Mouse (Mus musculus) gonadal fat pad, adult 2 months (tissue): Measurements from ENCODE around the gene 2310061I04Rik. TPM values are rescaled to one million over a fixed set of nuclear protein-coding genes. Genes with fewer than 3 reads are reported as not detected.
"Not testable (repeated sequence)": the region's sequence is repeated elsewhere in the genome, so short reads cannot be mapped to it uniquely, and the experiment has no call there.

Experiments
- DNase-seq: peaks from one replicate; pipeline ENCODE4 v3.0.0-alpha.2; 2012; ENCODE audit warnings: low read depth
- polyA plus RNA-seq: library from polyadenylated mRNA; depleted of rRNA; stranded (reverse); fragments of >200 nt; gene quantifications from 2 replicates; pipeline ENCODE4 v1.2.3, GENCODE M21; 2012; rRNA removed

Gene 2310061I04Rik
- polyA plus RNA-seq = 41.2 and 50.3 TPM in 2 replicates

GRCm38 (mm10) chr17:35896781-35897643 is at the start of gene 2310061I04Rik:
Gene 2310061I04Rik (minus strand): TSS chr17:35897431.
- DNase-seq = no peak

GRCm38 (mm10) chr17:35939941-35940340 is 42.7 kb upstream of the 2310061I04Rik start:
- DNase-seq = no peak

GRCm38 (mm10) chr17:35939108-35939507 is 41.9 kb upstream of the 2310061I04Rik start:
- no peak for DNase-seq

DNA sequence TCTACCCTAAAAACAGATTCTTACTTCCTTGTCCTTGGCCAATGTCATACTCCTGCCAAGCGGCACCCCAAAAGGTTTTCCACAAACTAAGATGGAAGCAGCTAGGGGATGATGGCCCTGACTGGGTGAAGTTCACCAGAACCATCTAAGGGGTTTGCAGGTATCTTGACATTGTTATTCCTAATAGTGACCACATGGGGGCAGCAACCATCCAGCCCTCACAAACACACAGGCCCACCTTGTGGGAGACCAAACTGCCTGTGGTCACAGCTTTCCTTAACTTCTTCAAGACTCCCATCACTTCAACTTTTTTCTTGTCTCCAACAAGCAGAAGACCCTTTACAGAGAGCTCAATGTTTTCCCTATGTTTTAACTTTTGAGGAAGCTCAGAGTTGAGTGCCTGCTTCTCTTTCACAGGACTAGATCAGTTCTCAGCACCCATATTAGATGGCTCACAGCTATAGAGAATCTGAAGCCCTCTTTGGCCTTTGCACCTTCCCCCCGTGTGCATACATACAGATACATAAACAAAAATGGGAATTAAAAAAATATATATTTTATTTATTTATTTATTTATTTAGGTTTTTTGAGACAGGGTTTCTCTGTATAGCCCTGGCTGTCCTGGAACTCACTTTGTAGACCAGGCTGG is 40.6 kb upstream of the 2310061I04Rik start:
- DNase-seq = no peak

GRCm38 (mm10) chr17:35935763-35936162 is 38.5 kb upstream of the 2310061I04Rik start:
- DNase-seq = not testable (repeated sequence)

GRCm38 (mm10) chr17:35932608-35933007 is 35.4 kb upstream of the 2310061I04Rik start:
- no peak for DNase-seq

GRCm38 (mm10) chr17:35930627-35931026 is 33.4 kb upstream of the 2310061I04Rik start:
- no peak for DNase-seq

- DNase-seq = no peak
Observed at GRCm38 (mm10) chr17:35929534-35929933, 32.3 kb upstream of the 2310061I04Rik start.

DNA sequence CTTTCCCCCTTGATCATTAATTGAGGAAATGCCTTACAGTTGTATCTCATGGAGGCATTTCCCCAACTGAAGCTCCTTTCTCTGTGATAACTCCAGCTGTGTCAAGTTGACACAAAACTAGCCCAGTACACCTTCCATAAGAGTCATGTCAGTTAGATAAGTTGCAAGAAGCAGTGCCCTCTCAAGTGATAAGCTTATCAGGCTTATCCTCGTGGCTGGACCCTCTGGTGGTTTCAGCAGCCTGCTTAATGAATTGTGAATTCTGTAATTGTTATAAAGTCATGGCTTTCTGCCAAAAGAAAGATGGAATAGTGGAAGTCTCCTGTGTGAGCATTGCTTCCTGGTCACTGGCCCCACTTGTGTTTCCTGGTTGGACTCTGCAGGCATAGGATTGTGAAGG is 30.2 kb upstream of the 2310061I04Rik start:
- DNase-seq = no peak

DNA sequence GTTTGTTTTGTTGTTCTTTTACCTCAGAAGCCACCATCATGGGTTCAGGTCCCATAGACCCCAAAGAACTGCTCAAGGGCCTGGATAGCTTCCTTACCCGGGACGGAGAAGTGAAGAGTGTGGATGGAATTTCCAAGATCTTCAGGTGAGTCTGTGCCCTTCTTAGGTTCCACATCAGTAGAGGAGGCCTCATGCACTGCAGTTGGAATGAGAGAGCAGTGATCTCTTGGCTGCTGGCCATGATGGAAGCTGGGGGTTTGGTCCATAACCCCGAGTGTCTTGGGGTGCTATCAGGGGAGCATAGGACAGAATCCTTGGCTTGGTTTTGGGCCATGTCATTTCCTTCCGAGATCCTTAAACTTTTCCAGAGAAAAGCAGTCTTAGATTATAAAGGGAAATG is 26.1 kb upstream of the 2310061I04Rik start:
- DNase-seq = no peak

DNA sequence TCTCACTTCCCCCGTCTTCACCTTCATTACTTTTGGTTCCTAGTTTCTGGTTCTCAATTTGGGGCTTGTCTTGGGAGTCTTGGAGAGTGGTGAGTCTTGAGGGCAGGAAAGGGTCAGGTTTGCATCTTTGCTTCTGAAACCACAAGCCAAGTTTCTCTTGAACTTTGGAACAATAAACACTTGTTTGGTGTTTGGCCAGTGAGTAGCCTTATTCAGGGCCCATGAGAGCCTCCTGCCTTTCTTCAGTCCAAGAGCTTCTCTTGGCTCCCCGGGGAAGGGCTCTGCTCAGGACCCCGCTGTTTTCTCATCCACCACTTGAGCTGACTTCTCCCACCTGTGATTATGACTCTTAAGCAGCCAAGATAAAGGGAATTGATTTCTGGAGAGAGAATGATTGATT is 25.3 kb upstream of the 2310061I04Rik start:
- DNase-seq = no peak

DNA sequence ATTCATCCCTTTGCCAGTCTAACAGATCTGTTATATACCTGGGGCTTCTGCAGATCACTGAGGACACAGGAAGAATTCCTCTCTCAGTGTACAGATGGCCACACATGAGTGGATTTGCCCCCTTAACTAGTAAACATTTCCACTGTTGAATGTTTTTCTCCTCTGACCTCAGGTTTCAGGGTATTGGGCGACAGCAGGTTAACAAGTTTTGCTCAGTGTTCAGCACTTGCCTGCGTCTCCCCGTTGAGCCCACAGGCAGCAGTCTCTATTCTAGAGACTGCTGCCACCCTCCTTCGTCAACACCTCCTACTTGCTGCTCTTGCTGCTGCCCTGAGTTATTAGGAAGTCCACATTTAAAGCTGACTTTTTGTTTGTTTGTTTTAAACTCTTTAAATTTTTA is 24.5 kb upstream of the 2310061I04Rik start:
- no peak for DNase-seq

DNA sequence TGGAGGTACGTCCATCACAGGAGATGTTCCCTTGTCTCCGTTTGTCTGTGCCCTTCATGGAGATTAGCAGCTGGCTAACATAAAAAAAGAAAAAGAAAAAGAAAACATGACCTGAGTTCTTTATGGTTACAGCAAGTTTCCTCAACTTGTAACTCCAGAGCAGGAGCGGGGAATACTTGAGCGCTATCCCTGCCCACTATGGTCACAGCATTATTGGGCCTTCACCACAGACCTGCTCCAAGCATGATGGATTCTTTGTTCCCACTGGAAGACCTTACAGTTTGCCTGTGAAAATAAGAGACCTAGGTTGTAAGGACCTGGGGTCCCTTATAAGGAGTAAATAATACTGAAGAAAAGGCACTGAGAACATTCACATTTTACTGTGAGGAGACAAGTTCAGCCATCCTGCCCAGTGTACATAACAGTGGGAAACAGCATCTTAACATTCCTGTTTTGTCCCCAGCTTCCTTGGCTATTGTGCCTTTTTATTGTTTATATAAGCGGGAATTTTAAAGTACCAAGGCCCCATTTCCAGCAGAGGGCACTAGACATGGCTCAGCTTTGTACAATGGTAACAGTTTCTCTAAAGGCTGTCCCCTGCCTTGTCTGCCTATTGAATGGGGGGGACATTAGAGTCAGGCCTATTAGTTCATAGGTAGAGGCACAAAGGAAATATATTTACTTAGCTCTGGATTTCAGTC is 23.8 kb upstream of the 2310061I04Rik start:
- DNase-seq = no peak

- no peak for DNase-seq
Observed at GRCm38 (mm10) chr17:35920384-35920783, 23.2 kb upstream of the 2310061I04Rik start.

- DNase-seq = no peak
Observed at GRCm38 (mm10) chr17:35919864-35920301, 22.7 kb upstream of the 2310061I04Rik start.

GRCm38 (mm10) chr17:35919060-35919715 is 22.0 kb upstream of the 2310061I04Rik start:
- no peak for DNase-seq

GRCm38 (mm10) chr17:35918276-35919059 is 21.2 kb upstream of the 2310061I04Rik start:
- DNase-seq = no peak

DNA sequence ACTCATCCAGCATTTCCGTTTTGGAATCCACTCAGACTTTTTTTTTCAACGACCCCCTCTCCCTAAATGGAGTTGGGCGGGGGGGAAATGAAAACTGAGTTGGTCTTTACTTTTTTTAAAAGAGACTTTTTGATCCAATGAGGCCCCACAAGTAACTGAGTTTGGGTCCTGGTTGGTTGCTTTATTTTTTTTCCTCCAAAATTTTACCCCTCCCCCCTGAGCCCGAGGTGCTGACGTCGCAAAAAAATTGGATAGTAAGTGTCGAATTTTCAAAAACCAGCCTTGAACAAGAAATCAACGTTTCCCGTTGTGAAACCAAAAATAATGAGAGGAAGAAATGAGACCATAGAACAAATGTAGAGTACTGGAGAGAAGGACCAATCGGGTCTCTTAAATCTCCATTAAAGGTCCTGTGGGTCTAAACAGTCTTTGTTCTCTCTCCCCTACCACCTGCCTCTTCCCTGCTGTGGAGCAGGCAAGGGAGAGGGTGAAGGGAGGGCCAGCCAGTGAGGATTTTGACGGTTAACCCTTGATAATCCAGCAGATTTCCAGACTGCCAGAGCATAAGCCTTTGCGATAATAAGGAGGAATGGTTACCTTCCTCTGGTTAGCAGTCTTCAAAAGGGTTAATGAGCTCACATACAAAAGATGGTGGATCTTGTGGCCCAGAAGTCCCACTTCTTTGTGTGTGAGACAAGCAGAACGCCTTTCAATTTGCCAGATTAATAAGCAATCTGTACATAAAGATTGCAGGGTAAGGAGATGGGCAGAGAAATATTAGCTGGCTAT is 20.4 kb upstream of the 2310061I04Rik start:
- DNase-seq = no peak

DNA sequence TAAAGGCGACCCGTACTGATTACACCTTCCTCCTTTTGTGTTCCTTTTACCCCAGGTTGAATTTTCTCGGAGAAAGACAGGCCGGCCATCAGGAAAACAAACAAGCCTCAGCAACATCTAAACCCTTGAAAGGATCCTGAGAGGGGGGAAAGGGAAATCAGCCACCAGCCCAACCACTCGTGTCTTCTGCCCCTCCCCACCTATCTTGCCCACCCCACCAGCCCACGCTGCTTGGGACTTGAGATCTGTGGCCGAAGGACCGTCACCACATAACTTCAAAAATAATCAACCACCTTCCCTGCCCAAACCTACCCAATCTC is 19.9 kb upstream of the 2310061I04Rik start:
- DNase-seq = no peak
